ENCODE assay signal across 8 mouse cellular contexts in genomic region chr5:130023767-130024539, GRCm38 (mm10). TPM values are rescaled to one million over a fixed set of nuclear protein-coding genes. Genes with fewer than 3 reads are reported as not detected.
DNase-seq lines count a peak whose midpoint lies in the region; ATAC-seq lines count a peak whose summit lies in the region.

No protein-coding gene starts in this region.

- peaks cover 27% of the 10 kb centered on the region for H3K27me3 ChIP-seq in heart, embryonic 13.5 days (replicated peaks)
- H3K27me3 ChIP-seq in liver, embryonic 12.5 days (replicated peaks) = 0 out of 2 replicates have a peak, but pooled peaks cover 12% of the 10 kb centered on the region
- no peaks in the 10 kb centered on the region for H3K27me3 ChIP-seq in stomach, embryonic 15.5 days (replicated peaks)

- ATAC-seq in heart, embryonic 13.5 days (ENCODE audit: extremely low read depth, insufficient number of reproducible peaks, low FRiP score, low TSS enrichment) = peak; percentile 83
- ATAC-seq in liver, embryonic 12.5 days = peak; percentile 87
- ATAC-seq in stomach, embryonic 15.5 days (ENCODE audit: insufficient read depth, low FRiP score, low read depth) = peak; percentile 95

- H3K4me2 ChIP-seq in heart, embryonic 13.5 days = peak overlapping the region; percentile 92
- peak overlapping the region; percentile 95 for H3K4me2 ChIP-seq in liver, embryonic 12.5 days
- peak overlapping the region; percentile 93 for H3K4me2 ChIP-seq in stomach, embryonic 15.5 days

- peak overlapping the region; percentile 82 for H3K9ac ChIP-seq in heart, embryonic 13.5 days
- peak overlapping the region; percentile 77 for H3K9ac ChIP-seq in liver, embryonic 12.5 days
- peak overlapping the region; percentile 37; the same call in 1 of the 2 replicates for H3K9ac ChIP-seq in stomach, embryonic 15.5 days

- DNase-seq in CD4-positive helper T cell, adult 2 months (ENCODE audit: low read depth, low spot score) = peak; percentile 90
- peak; percentile 59 for DNase-seq in brain, embryonic 18.5 days (ENCODE audit: low read depth, low spot score)
- peak; percentile 65 for DNase-seq in fat pad, adult 2 months (ENCODE audit: extremely low read depth, low read depth, low spot score)
- DNase-seq in kidney, postnatal 10 days = peak; percentile 93
- peak; percentile 80 to 82 for DNase-seq in natural killer cell, adult 2 months (ENCODE audit: low spot score in 2 of 2)

- H3K4me3 ChIP-seq in heart, embryonic 13.5 days = peak overlapping the region; percentile 77
- peak overlapping the region; percentile 71 for H3K4me3 ChIP-seq in liver, embryonic 12.5 days
- H3K4me3 ChIP-seq in stomach, embryonic 15.5 days (replicated peaks) = peak overlapping the region; percentile 65

- no peaks in the 10 kb centered on the region for H3K9me3 ChIP-seq in heart, embryonic 13.5 days
- H3K9me3 ChIP-seq in liver, embryonic 12.5 days (replicated peaks) = no peaks in the 10 kb centered on the region
- H3K9me3 ChIP-seq in stomach, embryonic 15.5 days = no peaks in the 10 kb centered on the region

- H3K4me1 ChIP-seq in heart, embryonic 13.5 days = peaks cover 14% of the 10 kb centered on the region
- peaks cover 29% of the 10 kb centered on the region for H3K4me1 ChIP-seq in liver, embryonic 12.5 days
- peaks cover 9% of the 10 kb centered on the region; the same call in 1 of the 2 replicates for H3K4me1 ChIP-seq in stomach, embryonic 15.5 days

- peak overlapping the region; percentile 81 for H3K27ac ChIP-seq in heart, embryonic 13.5 days (replicated peaks)
- peak overlapping the region; percentile 90 for H3K27ac ChIP-seq in liver, embryonic 12.5 days
- H3K27ac ChIP-seq in stomach, embryonic 15.5 days = peak overlapping the region; percentile 81

- H3K36me3 ChIP-seq in heart, embryonic 13.5 days = no peaks in the 10 kb centered on the region
- no peaks in the 10 kb centered on the region for H3K36me3 ChIP-seq in liver, embryonic 12.5 days
- no peaks in the 10 kb centered on the region for H3K36me3 ChIP-seq in stomach, embryonic 15.5 days

- WGBS in heart, embryonic 13.5 days = under 1% methylated on average over 32 of the region's 32 CpGs
- 0% methylated on average over 32 of the region's 32 CpGs for WGBS in liver, embryonic 12.5 days (ENCODE audit: insufficient replicate concordance)
- WGBS in stomach, embryonic 15.5 days = under 1% methylated on average over 32 of the region's 32 CpGs

RNA-seq across cellular contexts. Expression of gene Asl, which starts 5.1 kb away (rescaled TPM):
- 18.4 and 18.7 TPM in 2 replicates for polyA plus RNA-seq in heart, embryonic 13.5 days (2015; fragmentation: Nextera tagmentation; extraction: Ambion mirVana)
- 39.1 and 41.1 TPM in 2 replicates for polyA plus RNA-seq in liver, embryonic 12.5 days (2016; fragmentation: Nextera tagmentation; extraction: Ambion mirVana)
- polyA plus RNA-seq in stomach, embryonic 15.5 days (2015; fragmentation: Nextera tagmentation; extraction: Ambion mirVana) = 49.1 and 50.1 TPM in 2 replicates

RNA-seq across cellular contexts. Expression of gene Crcp, which starts 5.1 kb away (rescaled TPM):
- 23.8 and 27.0 TPM in 2 replicates for polyA plus RNA-seq in heart, embryonic 13.5 days (2015; fragmentation: Nextera tagmentation; extraction: Ambion mirVana)
- 33.9 and 34.7 TPM in 2 replicates for polyA plus RNA-seq in liver, embryonic 12.5 days (2016; fragmentation: Nextera tagmentation; extraction: Ambion mirVana)
- 31.6 and 33.1 TPM in 2 replicates for polyA plus RNA-seq in stomach, embryonic 15.5 days (2015; fragmentation: Nextera tagmentation; extraction: Ambion mirVana)

RNA-seq across cellular contexts. Expression of gene Gusb, which starts 21.1 kb away (rescaled TPM):
- 46.6 and 46.9 TPM in 2 replicates for polyA plus RNA-seq in heart, embryonic 13.5 days (2015; fragmentation: Nextera tagmentation; extraction: Ambion mirVana)
- 44.8 and 49.1 TPM in 2 replicates for polyA plus RNA-seq in liver, embryonic 12.5 days (2016; fragmentation: Nextera tagmentation; extraction: Ambion mirVana)
- polyA plus RNA-seq in stomach, embryonic 15.5 days (2015; fragmentation: Nextera tagmentation; extraction: Ambion mirVana) = 68.3 and 76.5 TPM in 2 replicates

RNA-seq across cellular contexts. Expression of gene Tpst1, which starts 49.2 kb away (rescaled TPM):
- 24.3 and 27.2 TPM in 2 replicates for polyA plus RNA-seq in heart, embryonic 13.5 days (2015; fragmentation: Nextera tagmentation; extraction: Ambion mirVana)
- 37.1 and 37.2 TPM in 2 replicates for polyA plus RNA-seq in liver, embryonic 12.5 days (2016; fragmentation: Nextera tagmentation; extraction: Ambion mirVana)
- polyA plus RNA-seq in stomach, embryonic 15.5 days (2015; fragmentation: Nextera tagmentation; extraction: Ambion mirVana) = 70.1 and 77.3 TPM in 2 replicates

Comparison
In these comparisons a context has a peak if more than half of its experiments do, and no peak if none do; other contexts are left out.
1. Peak in every context shown above with its lines: DNase-seq, ATAC-seq, H3K4me3 ChIP-seq and H3K27ac ChIP-seq.